Mouse (Mus musculus) hindbrain, embryonic 12.5 days (tissue): ENCODE results near the gene Olfr279. TPM values are rescaled to one million over a fixed set of nuclear protein-coding genes. Genes with fewer than 3 reads are reported as not detected.

ENCODE experiments used
- ATAC-seq: fragments of 200-750 bp; cut with Nextera tagmentation; 2 replicates; pipeline ENCODE4 v1.8.0; 2017; ENCODE audit warnings: moderate TSS enrichment; ENCODE audit not compliant: low FRiP score
- H3K27ac ChIP-seq: fragments of 300-500 bp; sonication (generic); 2 replicates; pipeline ENCODE4 v1.5.1; 2016; ENCODE audit warnings: mild to moderate bottlenecking
- H3K27me3 ChIP-seq: fragments of 300-500 bp; sonication (generic); 2 replicates; pipeline ENCODE4 v1.6.1; 2016; ENCODE audit warnings: mild to moderate bottlenecking
- H3K36me3 ChIP-seq: fragments of 300-500 bp; sonication (generic); 2 replicates; pipeline ENCODE4 v1.6.1; 2016; ENCODE audit warnings: mild to moderate bottlenecking
- H3K4me1 ChIP-seq: fragments of 300-500 bp; sonication (generic); 2 replicates; pipeline ENCODE4 v1.6.1; 2016
- H3K4me2 ChIP-seq: fragments of 300-500 bp; sonication (generic); replicated peaks from 2 replicates; pipeline ENCODE4 v1.6.1; 2016; ENCODE audit warnings: mild to moderate bottlenecking
- H3K4me3 ChIP-seq: fragments of 300-500 bp; sonication (generic); 2 replicates; pipeline ENCODE4 v1.5.1; 2016; ENCODE audit warnings: mild to moderate bottlenecking
- H3K9ac ChIP-seq: fragments of 300-500 bp; sonication (generic); 2 replicates; pipeline ENCODE4 v1.6.1; 2016; ENCODE audit warnings: mild to moderate bottlenecking, moderate library complexity
- H3K9me3 ChIP-seq: fragments of 300-500 bp; sonication (generic); replicated peaks from 2 replicates; pipeline ENCODE4 v1.6.1; 2016; ENCODE audit warnings: mild to moderate bottlenecking
- WGBS: fragments of 180-500 bp; shearing (Covaris S2); methylation state at CpG from one replicate; pipeline ENCODE4 v1.1.7; 2016; 5-methylcytosine and 5-hydroxymethylcytosine counted together
- polyA plus RNA-seq: library from polyadenylated mRNA; unstranded; fragments of >200 nt; fragmentation: Nextera tagmentation; extraction: Ambion mirVana; gene quantifications from 2 replicates; pipeline ENCODE4 v1.2.1, GENCODE M21; 2016

Olfr279 gene
- polyA plus RNA-seq: not detected in 2 replicates

DNA sequence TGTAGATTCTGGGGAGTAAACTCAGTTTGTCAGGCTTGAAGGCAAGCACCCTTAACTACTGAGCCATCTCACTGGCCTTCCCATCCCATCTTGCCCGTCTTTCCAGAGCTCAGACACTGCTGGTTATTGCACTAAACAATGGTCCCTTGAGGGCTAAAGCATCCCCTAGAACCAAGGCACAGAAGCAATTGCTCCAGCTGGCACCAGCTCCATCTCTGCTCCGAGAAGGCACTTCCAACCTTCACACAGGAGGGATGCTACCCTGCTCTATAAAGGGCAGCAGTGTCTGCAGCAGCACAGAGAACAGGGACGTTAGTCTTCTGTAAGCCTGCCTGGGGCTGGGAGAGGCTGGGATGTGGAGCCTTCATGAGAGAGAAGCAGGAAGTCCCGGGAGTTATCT lies at the start of gene Olfr279:
Olfr279 (plus strand) TSS at position 301 of the 400 bp plus-strand sequence.
- no peak for ATAC-seq

DNA sequence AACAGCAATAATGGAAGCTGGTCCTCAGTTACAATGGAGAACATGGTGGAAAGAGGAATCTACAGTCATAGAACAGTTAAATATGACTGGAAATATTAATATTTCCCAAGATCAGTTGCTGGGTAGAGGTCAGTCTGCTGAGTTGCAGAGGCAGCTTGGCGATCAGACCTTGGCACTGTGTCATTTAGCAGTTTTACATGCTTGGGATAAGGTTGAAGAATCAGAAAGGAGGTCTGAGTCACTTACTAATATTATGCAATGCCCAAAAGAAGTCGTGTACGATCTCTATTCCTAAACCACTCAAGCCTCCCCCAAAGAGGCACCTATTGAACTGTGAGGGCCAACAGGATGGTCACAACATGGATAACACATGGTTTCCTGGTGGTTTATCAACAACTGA lies 47.6 kb upstream of the Olfr279 start:
- H3K4me3 ChIP-seq: no peak overlapping the region

More for the DNA sequence above, at the start of gene Olfr279:
- 67% methylated on average over 4 of the region's 4 CpGs for WGBS
- H3K36me3 ChIP-seq: no peaks in the 10 kb centered on the region
- H3K4me3 ChIP-seq: no peak within 1 kb of the TSS
- H3K9ac ChIP-seq: no peak within 1 kb of the TSS
- no peaks in the 10 kb centered on the region for H3K4me1 ChIP-seq
- no peaks in the 10 kb centered on the region for H3K27me3 ChIP-seq
- no peak within 1 kb of the TSS for H3K4me2 ChIP-seq
- H3K27ac ChIP-seq: no peak within 1 kb of the TSS
- no peaks in the 10 kb centered on the region for H3K9me3 ChIP-seq

DNA sequence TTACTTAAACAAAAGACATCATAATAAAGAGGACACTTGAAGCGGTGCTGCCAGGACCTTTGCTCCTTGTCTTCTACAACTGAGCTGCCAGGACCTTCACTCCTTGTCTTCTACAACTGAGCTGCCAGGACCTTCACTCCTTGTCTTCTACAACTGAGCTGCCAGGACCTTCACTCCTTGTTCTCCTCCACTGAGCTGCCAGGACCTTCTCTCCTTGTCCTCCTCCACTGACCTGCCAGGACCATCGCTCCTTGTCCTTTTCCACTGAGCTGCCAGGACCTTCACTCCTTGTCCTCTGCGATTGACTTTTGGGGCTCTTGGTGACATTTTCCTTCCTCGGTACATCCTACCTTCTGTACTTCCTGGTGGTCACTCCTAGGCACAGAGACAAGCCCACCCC lies 43.7 kb upstream of the Olfr279 start:
- no peak overlapping the region for H3K9ac ChIP-seq
- ATAC-seq: no peak
- H3K36me3 ChIP-seq: no peaks in the 10 kb centered on the region
- WGBS: 56% methylated on average over 4 of the region's 4 CpGs
- no peak overlapping the region for H3K4me2 ChIP-seq
- no peak overlapping the region for H3K27ac ChIP-seq
- no peaks in the 10 kb centered on the region for H3K27me3 ChIP-seq
- no peaks in the 10 kb centered on the region for H3K9me3 ChIP-seq
- no peak overlapping the region for H3K4me3 ChIP-seq
- no peaks in the 10 kb centered on the region for H3K4me1 ChIP-seq

More for the DNA sequence above, 47.6 kb upstream of the Olfr279 start:
- Histone ChIP-seq H3K4me2 (no peak overlapping the region), H3K4me1 (no peaks in the 10 kb centered on the region), H3K27ac (no peak overlapping the region), H3K9ac (no peak overlapping the region), H3K9me3 (no peaks in the 10 kb centered on the region), H3K27me3 (no peaks in the 10 kb centered on the region), H3K36me3 (no peaks in the 10 kb centered on the region)
- no peak for ATAC-seq
- 78% methylated on average over 3 of the region's 3 CpGs for WGBS

DNA sequence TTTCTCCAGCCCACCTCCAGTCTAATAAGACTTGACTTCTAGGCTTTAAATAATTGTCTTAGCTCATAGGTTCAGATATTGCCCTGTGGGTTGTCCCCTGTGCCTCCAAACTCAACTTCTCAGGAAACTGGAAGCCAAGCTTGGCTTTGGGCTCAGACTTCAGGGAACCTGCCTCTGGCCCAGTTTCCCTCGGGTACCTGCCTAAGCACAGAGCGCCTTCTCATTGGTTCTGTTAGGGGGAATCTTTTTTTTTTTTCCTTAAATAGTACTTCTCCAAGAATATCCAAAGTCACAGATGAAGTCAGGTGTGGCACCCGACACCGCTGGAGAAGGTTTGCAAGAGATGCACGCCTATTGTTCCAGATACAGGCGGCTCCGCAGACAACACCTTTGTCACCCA lies 39.9 kb upstream of the Olfr279 start, which contains the start of gene Olfr281:
Olfr281 (plus strand) TSS at position 301 of the 400 bp plus-strand sequence.
- ATAC-seq: no peak
- Histone ChIP-seq H3K4me2 (no peak within 1 kb of the TSS), H3K27me3 (no peaks in the 10 kb centered on the region), H3K4me3 (no peak within 1 kb of the TSS), H3K9ac (no peak within 1 kb of the TSS), H3K9me3 (no peaks in the 10 kb centered on the region), H3K36me3 (no peaks in the 10 kb centered on the region), H3K27ac (no peak within 1 kb of the TSS), H3K4me1 (no peaks in the 10 kb centered on the region)
- 92% methylated on average over 7 of the region's 7 CpGs for WGBS

DNA sequence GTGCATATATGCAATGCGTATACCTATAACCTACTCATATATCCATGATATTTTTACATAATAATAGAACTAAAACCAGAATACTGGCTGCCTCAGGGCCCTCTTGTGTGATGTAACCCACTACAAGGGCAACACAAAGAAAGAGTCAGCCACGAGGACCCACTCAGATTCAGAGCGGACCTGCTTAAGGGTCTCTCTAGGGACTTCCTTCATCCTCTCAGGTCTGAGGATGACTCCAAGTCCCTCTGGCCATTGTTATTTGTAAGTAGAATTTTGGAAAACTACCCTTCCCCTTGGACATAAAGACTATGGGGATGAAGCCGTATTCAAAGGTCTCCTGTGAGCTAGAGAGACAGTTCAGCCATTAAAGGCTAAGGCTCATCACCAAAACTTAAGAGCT lies 22.6 kb upstream of the Olfr279 start, which contains the start of gene OR5BS1P:
OR5BS1P (plus strand) TSS at position 301 of the 400 bp plus-strand sequence.
- Histone ChIP-seq H3K4me1 (no peaks in the 10 kb centered on the region), H3K27ac (no peak within 1 kb of the TSS), H3K4me2 (no peak within 1 kb of the TSS), H3K9me3 (0 out of 2 replicates have a peak, but pooled peaks cover 6% of the 10 kb centered on the region), H3K27me3 (peaks cover 4% of the 10 kb centered on the region; the same call in 1 of the 2 replicates), H3K4me3 (no peak within 1 kb of the TSS), H3K36me3 (no peaks in the 10 kb centered on the region), H3K9ac (no peak within 1 kb of the TSS)
- WGBS: 92% methylated on average over 4 of the region's 4 CpGs
- ATAC-seq: no peak

DNA sequence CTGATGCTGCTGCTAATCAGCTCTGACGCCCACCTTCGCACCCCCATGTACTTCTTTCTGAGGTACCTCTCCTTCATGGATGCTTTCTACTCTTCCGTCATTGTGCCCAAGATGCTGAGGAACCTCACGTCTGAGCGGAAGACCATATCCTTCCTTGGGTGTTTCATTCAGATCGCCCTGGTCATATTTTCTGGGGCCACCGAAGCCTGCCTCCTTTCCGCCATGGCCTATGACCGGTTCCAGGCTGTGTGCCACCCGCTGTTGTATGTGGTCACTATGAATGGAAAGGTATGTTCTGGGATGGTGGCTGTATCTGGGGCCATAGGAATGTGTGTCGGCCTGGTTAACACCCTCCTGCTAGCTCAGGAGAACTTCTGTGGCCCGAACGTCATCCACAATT lies 20.7 kb upstream of the Olfr279 start:
- Histone ChIP-seq H3K27ac (no peak overlapping the region), H3K27me3 (peaks cover 4% of the 10 kb centered on the region; the same call in 1 of the 2 replicates), H3K36me3 (no peaks in the 10 kb centered on the region), H3K9me3 (0 out of 2 replicates have a peak, but pooled peaks cover 6% of the 10 kb centered on the region), H3K9ac (no peak overlapping the region), H3K4me3 (no peak overlapping the region), H3K4me2 (no peak overlapping the region), H3K4me1 (no peaks in the 10 kb centered on the region)
- ATAC-seq: no peak
- WGBS: 91% methylated on average over 13 of the region's 13 CpGs

DNA sequence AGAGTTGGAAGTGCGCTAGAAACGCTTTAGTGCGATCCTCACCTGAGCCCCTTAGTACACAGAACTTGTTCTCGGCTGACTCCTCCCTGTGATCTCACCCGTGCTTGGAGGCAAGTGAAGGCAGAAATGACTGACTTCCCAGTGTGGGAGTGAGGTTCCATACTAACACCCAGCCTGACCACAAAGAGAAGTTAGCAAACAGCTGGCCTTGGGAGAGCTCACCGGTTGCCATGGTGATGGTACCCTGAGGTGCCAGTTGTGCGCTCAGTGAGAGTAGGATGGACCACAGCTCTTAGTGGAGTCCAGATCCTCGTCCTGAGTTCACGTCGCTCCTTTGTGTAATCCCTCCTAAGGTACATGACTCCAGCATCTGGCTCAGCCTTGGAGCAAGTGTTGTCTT lies 17.2 kb upstream of the Olfr279 start:
- H3K27me3 ChIP-seq: peaks cover 4% of the 10 kb centered on the region; the same call in 1 of the 2 replicates
- no peak overlapping the region for H3K4me3 ChIP-seq
- H3K9me3 ChIP-seq: no peaks in the 10 kb centered on the region
- ATAC-seq: no peak
- no peaks in the 10 kb centered on the region for H3K4me1 ChIP-seq
- no peak overlapping the region for H3K9ac ChIP-seq
- WGBS: 85% methylated on average over 10 of the region's 10 CpGs
- no peak overlapping the region for H3K4me2 ChIP-seq
- no peak overlapping the region for H3K27ac ChIP-seq
- no peaks in the 10 kb centered on the region for H3K36me3 ChIP-seq

DNA sequence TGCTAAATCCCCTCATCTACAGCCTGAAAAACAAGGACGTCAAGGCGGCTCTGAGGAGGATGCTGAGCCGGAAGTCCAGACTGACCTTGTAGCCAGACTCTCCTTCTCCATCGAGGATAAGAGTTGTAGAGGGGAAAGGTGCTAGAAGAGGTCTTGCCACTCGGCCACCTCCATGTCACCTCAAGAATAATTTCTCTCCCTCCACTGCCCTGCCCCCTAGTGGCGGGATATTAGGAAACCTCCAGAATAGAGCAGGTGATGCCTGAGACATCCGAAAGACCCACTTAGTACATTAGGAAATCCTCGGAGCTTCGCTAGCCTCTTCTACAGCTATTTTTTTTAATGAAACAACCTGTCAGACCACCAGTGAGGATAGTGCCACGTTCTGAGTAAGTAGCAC lies 16.8 kb upstream of the Olfr279 start:
- H3K9me3 ChIP-seq: no peaks in the 10 kb centered on the region
- no peak overlapping the region for H3K9ac ChIP-seq
- H3K27ac ChIP-seq: no peak overlapping the region
- 59% methylated on average over 10 of the region's 10 CpGs for WGBS
- H3K36me3 ChIP-seq: no peaks in the 10 kb centered on the region
- H3K4me1 ChIP-seq: no peaks in the 10 kb centered on the region
- H3K4me3 ChIP-seq: no peak overlapping the region
- H3K27me3 ChIP-seq: peaks cover 4% of the 10 kb centered on the region; the same call in 1 of the 2 replicates
- no peak overlapping the region for H3K4me2 ChIP-seq
- ATAC-seq: no peak

DNA sequence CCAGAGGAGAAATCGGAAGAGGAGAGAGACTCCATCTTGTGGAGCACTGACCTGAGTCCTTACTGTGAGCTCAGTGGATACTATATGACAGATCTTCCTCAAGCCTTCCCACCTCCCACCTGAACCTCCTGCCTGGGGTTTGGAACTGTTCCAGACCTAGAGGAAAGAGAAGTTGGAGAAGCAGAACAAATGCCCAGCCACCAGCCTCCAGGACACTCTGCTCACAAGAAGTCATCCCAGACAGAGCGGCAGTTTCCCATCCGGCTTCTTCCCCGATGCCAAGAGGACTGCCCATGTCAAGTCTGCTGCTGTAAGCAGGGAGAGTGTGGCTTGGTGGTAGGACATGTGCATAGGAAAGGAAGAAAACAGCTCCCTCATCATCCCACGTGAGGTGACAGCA lies 15.9 kb upstream of the Olfr279 start:
- H3K9ac ChIP-seq: no peak overlapping the region
- no peak overlapping the region for H3K4me2 ChIP-seq
- H3K27me3 ChIP-seq: peaks cover 4% of the 10 kb centered on the region; the same call in 1 of the 2 replicates
- no peaks in the 10 kb centered on the region for H3K4me1 ChIP-seq
- no peak overlapping the region for H3K4me3 ChIP-seq
- no peak overlapping the region for H3K27ac ChIP-seq
- no peak for ATAC-seq
- H3K9me3 ChIP-seq: no peaks in the 10 kb centered on the region
- H3K36me3 ChIP-seq: no peaks in the 10 kb centered on the region
- 78% methylated on average over 5 of the region's 5 CpGs for WGBS

DNA sequence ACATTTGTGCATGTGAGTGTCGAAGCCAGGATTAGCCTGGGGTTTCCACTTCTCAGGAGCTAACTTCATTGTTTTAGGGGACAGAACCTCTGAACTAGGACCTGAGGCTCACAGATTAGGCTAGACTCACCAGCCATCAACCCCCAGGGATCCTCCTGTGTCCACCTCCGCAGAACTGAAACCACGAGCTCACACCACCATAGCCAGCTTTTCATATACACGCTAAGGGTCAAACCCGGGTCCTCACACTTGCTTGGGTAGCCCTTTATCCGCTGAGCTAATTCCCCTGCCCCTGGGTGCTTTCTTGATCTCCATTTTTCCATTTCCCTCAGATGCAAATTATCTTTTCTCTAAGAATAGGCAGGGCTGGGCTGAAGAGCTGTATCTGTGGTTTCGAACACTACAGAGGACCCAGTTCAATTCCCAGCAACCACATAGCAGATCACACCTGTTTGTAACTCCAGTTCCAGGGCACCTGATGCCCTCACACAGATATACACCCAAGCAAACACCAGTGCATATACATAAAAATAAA lies 12.6 kb upstream of the Olfr279 start:
- H3K27ac ChIP-seq: no peak overlapping the region
- no peaks in the 10 kb centered on the region for H3K36me3 ChIP-seq
- no peaks in the 10 kb centered on the region for H3K9me3 ChIP-seq
- H3K4me2 ChIP-seq: no peak overlapping the region
- no peak for ATAC-seq
- WGBS: 73% methylated on average over 7 of the region's 7 CpGs
- no peak overlapping the region for H3K4me3 ChIP-seq
- H3K27me3 ChIP-seq: no peaks in the 10 kb centered on the region
- H3K9ac ChIP-seq: no peak overlapping the region
- no peaks in the 10 kb centered on the region for H3K4me1 ChIP-seq

DNA sequence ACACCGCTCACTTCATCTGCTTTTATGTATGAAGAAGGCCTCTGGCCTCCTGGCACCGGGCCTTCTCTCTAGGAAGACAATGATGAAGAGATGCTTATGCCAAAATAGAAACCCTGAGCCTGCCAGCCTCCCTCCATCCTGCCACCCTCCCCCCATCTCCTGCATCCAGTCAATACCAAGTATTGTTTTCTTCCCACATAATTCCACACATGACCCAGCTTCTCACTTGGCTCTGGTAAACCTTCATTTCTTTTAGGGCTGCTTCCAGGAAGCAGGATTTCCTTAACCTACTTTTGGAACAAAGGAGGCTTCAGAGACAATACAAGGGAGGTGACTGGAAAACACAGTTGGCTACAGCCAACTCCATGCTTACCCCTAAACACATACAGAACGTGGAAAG lies 9.5 kb upstream of the Olfr279 start, which contains the start of gene Lalba:
Lalba (minus strand) TSS at position 21 of the 400 bp plus-strand sequence.
- Histone ChIP-seq H3K9me3 (no peaks in the 10 kb centered on the region), H3K27ac (no peak within 1 kb of the TSS), H3K36me3 (no peaks in the 10 kb centered on the region), H3K4me3 (no peak within 1 kb of the TSS), H3K27me3 (no peaks in the 10 kb centered on the region), H3K4me1 (no peaks in the 10 kb centered on the region), H3K9ac (no peak within 1 kb of the TSS), H3K4me2 (no peak within 1 kb of the TSS)
- no peak for ATAC-seq
- 66% methylated on average over 3 of the region's 3 CpGs for WGBS

DNA sequence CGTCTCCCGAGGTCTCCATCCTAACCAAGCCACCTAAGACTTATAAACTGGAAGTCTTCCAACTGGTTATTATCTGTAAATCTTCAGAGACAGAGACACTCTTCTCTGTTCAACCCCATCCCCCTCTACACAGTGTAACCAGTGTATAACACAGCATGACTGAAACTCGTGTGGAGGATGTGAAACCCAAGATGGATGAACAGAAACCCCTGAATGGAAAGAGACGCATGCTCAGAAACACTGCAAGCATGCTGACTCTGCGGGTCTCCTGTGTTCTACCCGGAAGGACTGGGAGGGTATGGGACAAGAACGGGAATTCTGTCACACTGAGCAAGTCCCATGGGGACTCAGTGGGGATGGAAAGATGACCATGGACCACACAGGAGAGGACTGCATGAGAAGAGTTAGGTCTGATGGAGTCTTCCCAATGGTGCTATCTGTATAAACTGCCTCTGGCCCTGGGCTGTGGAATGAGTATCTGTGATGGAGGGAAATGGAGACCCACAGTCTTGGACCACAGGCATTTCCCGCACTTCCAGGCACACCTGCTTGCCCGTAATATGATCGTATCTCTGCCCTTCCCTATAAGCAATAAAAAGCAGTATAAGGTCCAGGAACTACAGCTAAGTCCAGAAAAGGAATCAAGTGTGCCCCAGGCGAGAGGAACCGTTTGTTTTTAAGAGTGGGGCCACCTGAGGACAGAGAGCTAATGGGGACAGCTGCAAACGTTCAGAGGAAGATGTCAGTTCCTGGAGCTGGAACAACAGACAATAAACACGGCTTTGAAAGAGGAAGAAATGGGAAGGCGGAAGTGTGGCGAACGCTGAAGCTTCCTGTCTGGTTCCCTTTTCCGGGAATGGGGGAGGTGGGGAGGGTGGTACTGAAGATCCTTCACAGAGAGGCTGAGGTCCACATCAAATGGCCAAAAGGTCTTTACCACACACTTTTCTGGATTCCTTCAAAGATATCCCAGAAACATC lies 8.0 kb upstream of the Olfr279 start:
- Histone ChIP-seq H3K27me3 (no peaks in the 10 kb centered on the region), H3K9me3 (no peaks in the 10 kb centered on the region), H3K36me3 (no peaks in the 10 kb centered on the region), H3K4me2 (no peak overlapping the region), H3K4me3 (no peak overlapping the region), H3K4me1 (no peaks in the 10 kb centered on the region), H3K27ac (no peak overlapping the region), H3K9ac (no peak overlapping the region)
- ATAC-seq: no peak
- WGBS: 81% methylated on average over 18 of the region's 18 CpGs
